ENCODE assay signal across 9 mouse cellular contexts in genomic region chr1:36059959-36060953, GRCm38 (mm10). TPM values are rescaled to one million over a fixed set of nuclear protein-coding genes. Genes with fewer than 3 reads are reported as not detected.
DNase-seq lines count a peak whose midpoint lies in the region; ATAC-seq and TF ChIP-seq lines count a peak whose summit lies in the region.
"Had no signal": no experiment of that assay in that cellular context is flagged by ENCODE, and none has a peak within 500 bp of the region (broad histone marks: within the 10 kb centered on the region; RNA-seq: fewer than 3 reads in every experiment).

No protein-coding gene starts in this region.

- H3K36me3 ChIP-seq in neural tube, embryonic 15.5 days = no peaks in the 10 kb centered on the region
- no peaks in the 10 kb centered on the region for H3K36me3 ChIP-seq in kidney, postnatal 0 days (ENCODE audit: insufficient read depth, low read length)

- no peak for TF ChIP-seq CTCF in kidney, postnatal 0 days (IDR thresholded peaks at IDR 0.05; ENCODE audit: low read depth)

- H3K4me1 ChIP-seq in neural tube, embryonic 15.5 days = peaks cover 19% of the 10 kb centered on the region
- peaks cover 3% of the 10 kb centered on the region; the same call in 1 of the 2 replicates for H3K4me1 ChIP-seq in kidney, postnatal 0 days (replicated peaks; ENCODE audit: insufficient read depth, low read length)

- no peaks in the 10 kb centered on the region for H3K27me3 ChIP-seq in neural tube, embryonic 15.5 days (replicated peaks)
- no peaks in the 10 kb centered on the region for H3K27me3 ChIP-seq in kidney, postnatal 0 days (ENCODE audit: insufficient read depth, low read length)

- H3K9me3 ChIP-seq in neural tube, embryonic 15.5 days (replicated peaks) = no peaks in the 10 kb centered on the region
- H3K9me3 ChIP-seq in kidney, postnatal 0 days (replicated peaks; ENCODE audit: low read length) = no peaks in the 10 kb centered on the region

- H3K9ac ChIP-seq in neural tube, embryonic 15.5 days (replicated peaks) = no peak overlapping the region
- no peak overlapping the region for H3K9ac ChIP-seq in kidney, postnatal 0 days (ENCODE audit: low read depth, low read length)

- no peak overlapping the region for H3K4me2 ChIP-seq in neural tube, embryonic 15.5 days
- H3K4me2 ChIP-seq in kidney, postnatal 0 days (ENCODE audit: low read length) = no peak overlapping the region

- peak; percentile 89 for DNase-seq in heart, adult 11 months
- DNase-seq in heart, adult 9 months (ENCODE audit: low spot score in 2 of 2) = no peak
- DNase-seq in neural tube, embryonic 10.5 days (ENCODE audit: extremely low spot score, low spot score) = peak; percentile 12
- DNase-seq in kidney, postnatal 0 days (ENCODE audit: low spot score) = peak; percentile 39
- peak; percentile 77 for DNase-seq in urinary bladder, postnatal 14 days (ENCODE audit: low spot score)
- no peak for DNase-seq in adrenal gland, postnatal 4 days (ENCODE audit: low spot score in 2 of 2)
- no peak for DNase-seq in adrenal gland, postnatal 14 days
- DNase-seq: gastrocnemius, postnatal 14 days had no signal

- H3K27ac ChIP-seq in neural tube, embryonic 15.5 days (replicated peaks) = no peak overlapping the region
- peak overlapping the region; percentile 62 for H3K27ac ChIP-seq in kidney, postnatal 0 days

- WGBS in neural tube, embryonic 15.5 days = 43% methylated on average over 13 of the region's 13 CpGs
- WGBS in kidney, postnatal 0 days = 52% methylated on average over 13 of the region's 13 CpGs

- no peak overlapping the region for H3K4me3 ChIP-seq in neural tube, embryonic 15.5 days (replicated peaks)
- H3K4me3 ChIP-seq in kidney, postnatal 0 days (replicated peaks; ENCODE audit: low read depth, low read length) = no peak overlapping the region

- ATAC-seq in neural tube, embryonic 15.5 days (ENCODE audit: low FRiP score) = no peak
- ATAC-seq in kidney, postnatal 0 days (replicated peaks; ENCODE audit: low FRiP score, low read depth) = 0 out of 2 replicates have a peak, but pooled peaks have one; percentile 9

RNA-seq across cellular contexts. Expression of gene Hs6st1, which starts 7.9 kb away (rescaled TPM):
- 11.7 and 24.1 TPM in 2 replicates for polyA plus RNA-seq in neural tube, embryonic 15.5 days (2015; fragmentation: Nextera tagmentation; extraction: Ambion mirVana)
- polyA plus RNA-seq in kidney, postnatal 0 days (2015; fragmentation: Nextera tagmentation; extraction: Ambion mirVana) = 13.7 and 23.6 TPM in 2 replicates
- 10 to 100 TPM; 79.2 to 89.3 TPM for total RNA-seq in adrenal gland, postnatal 4 days (2021)
- total RNA-seq in adrenal gland, postnatal 14 days (2021) = 71.6 and 89.0 TPM in 2 replicates

Comparison
In these comparisons a context has a peak if more than half of its experiments do, and no peak if none do; other contexts are left out.
1. DNase-seq: peak in heart, adult 11 months (single experiment), neural tube, embryonic 10.5 days (single experiment), kidney, postnatal 0 days (single experiment) and urinary bladder, postnatal 14 days (single experiment); none in heart, adult 9 months (0 of 2), adrenal gland, postnatal 4 days (0 of 2) and adrenal gland, postnatal 14 days (single experiment).